Mouse (Mus musculus) gastrocnemius, postnatal 25 days (tissue): ENCODE data around the gene Macrod1. TPM values are rescaled to one million over a fixed set of nuclear protein-coding genes. Genes with fewer than 3 reads are reported as not detected.

Experiments
- DNase-seq: peaks from one replicate; pipeline ENCODE4 v3.0.0; 2022
- total RNA-seq, 2 experiments: library from RNA; stranded (reverse); gene quantifications; 1 replicate in 1 of 2; 2 replicates in 1 of 2; pipeline ENCODE4 v1.2.3; 2021

The Macrod1 gene
- total RNA-seq, 2 experiments from 2014 or later = 227 to 252 TPM

- DNase-seq = no peak
These were observed 84.3 kb downstream of the Macrod1 start for GRCm38 (mm10) chr19:7140856-7141421.

- DNase-seq = no peak
These were observed 85.8 kb downstream of the Macrod1 start for GRCm38 (mm10) chr19:7142207-7142915.

- DNase-seq = peak; percentile 51
These were observed 87.2 kb downstream of the Macrod1 start for GRCm38 (mm10) chr19:7143854-7144253.

- DNase-seq = no peak
These were observed 87.8 kb downstream of the Macrod1 start for GRCm38 (mm10) chr19:7144458-7144857.

- no peak for DNase-seq
These were observed 89.8 kb downstream of the Macrod1 start for GRCm38 (mm10) chr19:7146376-7146775.

GRCm38 (mm10) chr19:7148096-7148495, 91.5 kb downstream of the Macrod1 start:
- DNase-seq = no peak

- no peak for DNase-seq
These were observed 92.0 kb downstream of the Macrod1 start for GRCm38 (mm10) chr19:7148541-7149085.

- no peak for DNase-seq
These were observed 92.6 kb downstream of the Macrod1 start for GRCm38 (mm10) chr19:7149158-7149685.

- DNase-seq = no peak
These were observed 94.8 kb downstream of the Macrod1 start for GRCm38 (mm10) chr19:7151300-7151926.

- DNase-seq = no peak
These were observed 95.5 kb downstream of the Macrod1 start for GRCm38 (mm10) chr19:7151927-7152653.

- DNase-seq = peak; percentile 77
These were observed 96.6 kb downstream of the Macrod1 start for GRCm38 (mm10) chr19:7153232-7153631.

GRCm38 (mm10) chr19:7155196-7155595, 98.6 kb downstream of the Macrod1 start:
- peak; percentile 47 for DNase-seq

GRCm38 (mm10) chr19:7157734-7158133, 101.1 kb downstream of the Macrod1 start:
- DNase-seq = no peak

- DNase-seq = no peak
These were observed 103.7 kb downstream of the Macrod1 start for GRCm38 (mm10) chr19:7160151-7160906.

- no peak for DNase-seq
These were observed 104.5 kb downstream of the Macrod1 start for GRCm38 (mm10) chr19:7161064-7161463.

- DNase-seq = peak; percentile 61
These were observed 107.6 kb downstream of the Macrod1 start for GRCm38 (mm10) chr19:7164238-7164637.

- DNase-seq = no peak
These were observed 108.3 kb downstream of the Macrod1 start for GRCm38 (mm10) chr19:7164820-7165323.

GRCm38 (mm10) chr19:7165509-7166199, 109.0 kb downstream of the Macrod1 start:
- no peak for DNase-seq

GRCm38 (mm10) chr19:7166200-7166711, 109.6 kb downstream of the Macrod1 start:
- DNase-seq = no peak

- no peak for DNase-seq
These were observed 110.2 kb downstream of the Macrod1 start for GRCm38 (mm10) chr19:7166767-7167166.
